Mouse (Mus musculus): ENCODE measurements at regions not wholly inside any gene's neighbourhood (a gene's known extent, or its start where the extent isn't known, plus 50 kb on each side); places are given as distances from the start of the nearest gene placed in this dataset.

GRCm38 (mm10) chr15:93650009-93650522, 54.4 kb upstream of the Prickle1 start:
- TF ChIP-seq GATA1 (IDR thresholded peaks at IDR 0.05; ENCODE audit: borderline replicate concordance, low read length), result no peak
- TF ChIP-seq FLI1 (IDR thresholded peaks at IDR 0.05; ENCODE audit: low read length), result no peak
